Mouse (Mus musculus) kidney, postnatal 10 days (tissue): ENCODE measurements around the gene 9530068E07Rik.
"Not testable (repeated sequence)": the region's sequence is repeated elsewhere in the genome, so short reads cannot be mapped to it uniquely, and the experiment has no call there.

Source experiments
- DNase-seq: peaks from one replicate; pipeline ENCODE4 v3.0.0; 2021; ENCODE audit warnings: mixed read lengths

9530068E07Rik gene

DNA sequence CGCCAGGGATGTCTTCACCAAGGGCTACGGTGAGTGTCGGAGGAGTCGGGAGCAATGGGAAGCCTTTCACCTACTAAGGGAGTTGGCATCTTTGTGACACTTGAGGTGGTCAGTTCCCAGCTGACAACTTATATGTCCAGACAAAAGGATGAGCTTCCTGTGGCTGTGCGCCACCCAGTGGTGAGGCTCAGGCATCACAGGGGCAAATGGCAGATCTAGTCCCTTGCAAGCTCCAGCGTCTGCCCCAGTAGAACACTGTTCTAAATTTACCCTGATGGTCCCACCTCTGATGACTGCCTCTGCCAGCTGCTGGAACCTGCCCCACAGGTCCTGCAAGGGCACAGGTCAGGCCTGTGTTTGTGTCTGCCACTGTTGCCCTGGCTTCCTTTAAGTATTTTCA lies 21.9 kb upstream of the 9530068E07Rik start:
- DNase-seq = peak; percentile 78

DNA sequence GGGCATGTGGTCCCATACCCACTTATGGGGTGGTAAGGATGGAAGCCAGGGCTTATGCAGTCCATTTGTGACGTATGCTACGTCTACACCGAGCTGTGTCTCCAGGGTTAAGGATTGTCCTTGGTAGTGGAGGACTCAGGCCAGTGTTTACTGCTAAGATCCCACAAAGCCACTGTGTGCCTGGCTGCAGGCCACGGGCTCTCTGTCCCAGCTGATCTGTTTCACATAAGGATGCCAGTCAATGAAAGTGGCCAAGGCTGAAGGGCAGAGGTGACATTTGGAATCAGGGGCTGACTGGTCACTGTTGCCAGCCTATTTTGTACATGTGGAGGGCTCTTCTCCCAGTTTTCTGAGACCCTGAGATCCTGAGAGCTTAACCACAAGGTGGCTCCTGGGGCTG lies 18.6 kb upstream of the 9530068E07Rik start:
- DNase-seq = no peak

DNA sequence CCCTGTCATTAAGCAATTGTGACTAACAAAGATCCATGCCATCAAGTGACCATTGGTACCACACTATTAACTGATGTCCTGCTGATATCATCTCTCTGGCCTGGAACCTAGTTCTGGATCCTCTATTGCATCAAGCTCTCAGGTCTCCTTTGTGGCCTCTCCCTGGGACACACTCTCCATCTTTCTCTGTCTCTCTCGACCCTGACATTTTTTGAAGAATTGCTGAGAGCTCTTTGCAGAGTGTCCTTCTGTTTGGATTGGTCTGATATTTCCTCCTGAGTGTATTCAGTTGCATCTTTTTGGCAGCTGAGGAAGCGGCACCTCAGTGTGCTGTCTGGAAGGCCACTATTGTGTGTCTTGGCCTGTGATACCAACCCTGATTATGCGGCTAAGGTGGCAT lies 17.0 kb upstream of the 9530068E07Rik start:
- DNase-seq = no peak

DNA sequence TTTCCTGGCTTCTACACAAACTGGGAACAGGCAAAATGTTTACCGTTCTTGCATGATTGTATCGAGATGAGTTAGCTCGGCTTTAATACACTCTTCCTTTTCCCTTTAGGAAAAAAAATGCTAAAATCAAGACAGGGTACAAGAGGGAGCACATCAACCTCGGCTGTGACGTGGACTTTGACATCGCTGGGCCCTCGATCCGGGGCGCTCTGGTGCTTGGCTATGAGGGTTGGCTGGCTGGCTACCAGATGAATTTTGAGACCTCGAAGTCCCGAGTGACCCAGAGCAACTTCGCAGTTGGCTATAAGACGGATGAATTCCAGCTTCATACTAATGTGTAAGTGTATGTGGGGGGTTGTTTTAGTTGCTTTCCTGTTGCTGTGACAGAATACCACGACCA lies 12.5 kb upstream of the 9530068E07Rik start:
- DNase-seq = no peak

DNA sequence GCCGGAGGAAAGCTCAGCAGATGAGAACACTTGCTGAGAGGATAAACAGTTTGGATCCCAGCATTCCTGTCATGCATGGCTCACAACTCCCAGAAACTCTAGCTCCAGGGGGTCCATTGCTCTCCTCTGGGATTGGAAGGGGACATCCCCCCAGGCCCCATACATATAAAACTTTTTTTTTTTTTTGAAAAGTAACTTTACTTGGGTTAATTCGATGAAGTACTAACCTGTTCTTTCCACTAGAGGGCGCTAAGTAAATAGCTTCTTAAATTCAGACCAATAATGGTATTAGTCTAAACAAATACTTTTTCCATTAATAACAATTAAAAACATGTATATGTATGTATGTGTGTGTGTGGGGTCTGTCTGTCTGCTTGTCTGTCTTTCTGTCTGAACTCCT lies 11.6 kb upstream of the 9530068E07Rik start:
- DNase-seq = no peak

DNA sequence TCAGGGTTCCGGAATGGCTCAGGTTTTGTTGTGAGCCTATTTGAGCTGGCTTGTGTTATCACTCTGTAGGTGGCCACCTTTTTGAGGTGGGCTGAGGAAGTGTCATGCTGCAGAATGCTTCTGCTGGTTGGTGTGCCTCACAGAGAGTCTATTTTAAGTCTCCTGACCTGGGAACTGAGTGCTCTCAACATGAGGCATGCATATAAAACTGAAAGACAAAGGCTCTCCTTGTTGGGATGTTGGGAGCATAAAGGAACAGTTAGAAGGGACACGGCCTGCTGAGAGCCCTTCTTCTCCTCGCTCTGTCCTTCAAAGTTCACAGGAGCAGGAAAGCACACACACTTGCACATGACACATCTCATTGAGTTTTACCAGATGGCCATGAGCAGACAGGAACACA lies 9.3 kb upstream of the 9530068E07Rik start:
- no peak for DNase-seq

DNA sequence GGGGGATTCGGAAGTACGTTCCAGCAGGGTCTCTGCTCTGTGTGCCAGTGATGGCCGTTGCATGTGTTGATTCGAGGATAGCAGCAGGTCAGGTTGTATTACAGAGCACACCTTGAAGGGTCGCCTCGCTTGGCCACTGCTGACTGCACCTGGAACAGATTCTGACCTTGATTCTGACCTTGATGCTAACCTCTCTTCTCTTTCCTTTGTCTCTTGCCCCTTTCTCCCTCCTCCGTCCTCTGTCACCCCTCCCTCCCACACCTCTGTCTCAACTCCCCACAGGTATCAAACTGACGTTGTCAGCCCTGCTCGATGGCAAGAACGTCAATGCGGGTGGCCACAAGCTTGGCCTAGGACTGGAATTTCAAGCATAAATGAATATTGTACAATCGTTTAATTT lies 8.1 kb upstream of the 9530068E07Rik start:
- no peak for DNase-seq

DNA sequence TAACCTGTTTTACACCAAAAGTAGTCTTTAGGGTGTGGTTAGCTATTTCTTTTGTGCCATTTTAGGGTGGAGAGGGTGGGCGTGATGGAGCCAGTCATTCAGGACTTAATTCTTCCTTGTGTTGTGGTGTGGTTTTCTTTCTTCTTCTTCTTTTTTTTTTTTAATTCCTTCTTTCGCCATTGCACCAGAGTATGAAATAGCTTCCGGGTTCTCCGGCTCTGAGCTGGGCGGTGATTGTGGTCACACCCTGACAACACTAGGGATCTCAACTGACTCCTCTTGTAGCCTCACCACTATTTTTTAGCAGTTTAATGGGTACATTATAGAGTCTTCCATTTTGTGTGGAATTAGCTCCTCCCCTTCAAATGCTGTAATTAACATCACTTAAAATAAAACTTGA lies 7.2 kb upstream of the 9530068E07Rik start:
- DNase-seq = not testable (repeated sequence)

DNA sequence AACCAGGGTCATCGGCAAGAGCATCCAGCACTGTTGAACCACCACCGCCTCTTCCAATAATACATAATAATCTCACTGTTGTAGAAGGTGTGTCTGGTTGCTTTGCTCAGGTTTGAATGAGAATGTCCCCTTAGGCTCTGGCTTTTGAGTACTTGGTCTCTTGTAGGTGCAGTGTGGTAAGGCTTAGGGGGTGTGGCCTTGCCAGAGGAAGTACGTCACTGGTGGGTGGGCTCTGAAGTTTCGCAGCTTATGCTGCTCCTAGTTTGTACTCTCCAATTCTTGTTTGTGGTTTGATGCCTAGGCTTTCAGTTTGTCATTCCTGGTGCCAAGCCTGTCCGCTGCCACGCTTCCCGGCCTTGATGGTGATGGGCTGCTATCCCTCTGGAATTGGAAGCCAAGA lies 6.3 kb upstream of the 9530068E07Rik start:
- no peak for DNase-seq

DNA sequence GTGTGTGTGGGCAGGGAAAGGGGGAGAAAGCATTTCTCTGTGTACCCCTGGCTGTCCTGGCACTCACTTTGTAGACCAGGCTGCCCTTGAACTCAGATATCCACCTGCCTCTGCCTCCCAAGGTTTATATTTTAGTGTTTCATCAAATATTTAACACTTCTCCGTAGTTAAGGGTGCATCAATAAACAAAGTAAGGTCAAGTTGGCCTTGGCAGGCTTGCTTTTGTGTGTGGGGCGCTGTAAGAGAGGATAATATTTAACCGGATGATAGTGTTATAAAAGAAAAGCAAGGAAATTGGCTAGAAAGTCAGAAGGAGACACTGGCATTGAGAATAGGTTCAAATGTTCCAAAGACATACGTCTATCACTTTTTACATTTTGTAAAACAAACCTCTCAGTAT lies 1.7 kb upstream of the 9530068E07Rik start:
- no peak for DNase-seq

DNA sequence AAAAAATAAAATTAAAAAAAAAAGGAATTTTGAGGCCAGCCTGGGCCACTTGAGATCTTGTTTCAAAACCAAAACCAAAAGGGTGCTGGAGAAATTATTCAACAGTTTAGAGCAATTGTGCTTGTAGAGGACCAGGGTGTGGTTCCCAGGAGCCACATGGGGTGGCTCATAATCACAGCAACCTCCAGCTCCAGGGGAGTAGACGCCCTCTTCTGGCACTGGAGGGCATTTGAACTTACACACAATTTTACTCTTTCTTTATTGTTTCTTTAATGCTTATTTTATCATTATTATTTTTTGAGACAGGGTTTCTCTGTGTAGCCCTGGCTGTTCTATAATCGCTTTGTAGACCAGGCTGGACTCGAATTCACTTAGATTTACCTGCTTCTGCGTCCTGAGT lies 885 bp upstream of the 9530068E07Rik start:
- DNase-seq = no peak

DNA sequence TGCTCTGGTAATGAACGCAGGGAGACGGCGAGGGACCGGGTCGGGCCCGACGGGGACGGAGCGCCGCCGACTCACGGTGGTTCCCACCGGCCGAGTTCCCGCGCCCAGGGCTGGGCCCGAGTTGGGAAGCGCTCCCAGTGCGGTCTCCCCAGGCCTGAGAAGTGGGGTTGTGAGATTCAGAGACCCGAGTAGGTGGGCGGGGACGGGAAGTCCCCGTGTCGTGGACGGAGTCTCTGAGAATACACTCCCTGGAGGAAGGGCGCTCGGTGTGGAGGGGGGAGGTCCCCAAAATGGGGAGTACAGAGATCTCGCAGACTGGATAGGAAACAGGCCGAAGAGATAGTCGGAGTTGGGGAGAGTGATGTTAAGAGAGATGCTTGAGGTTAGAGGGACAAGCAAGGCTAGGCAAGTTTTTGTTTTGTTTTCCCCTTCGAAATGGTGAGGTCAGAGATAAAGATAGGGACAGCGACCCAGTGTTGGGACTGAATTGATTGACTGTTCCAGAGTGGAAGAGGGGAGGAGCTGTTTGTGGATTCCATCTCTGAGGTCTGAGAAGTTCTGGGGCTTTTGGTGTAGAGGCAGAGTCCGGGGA lies 465 bp downstream of the 9530068E07Rik start:
- no peak for DNase-seq

DNA sequence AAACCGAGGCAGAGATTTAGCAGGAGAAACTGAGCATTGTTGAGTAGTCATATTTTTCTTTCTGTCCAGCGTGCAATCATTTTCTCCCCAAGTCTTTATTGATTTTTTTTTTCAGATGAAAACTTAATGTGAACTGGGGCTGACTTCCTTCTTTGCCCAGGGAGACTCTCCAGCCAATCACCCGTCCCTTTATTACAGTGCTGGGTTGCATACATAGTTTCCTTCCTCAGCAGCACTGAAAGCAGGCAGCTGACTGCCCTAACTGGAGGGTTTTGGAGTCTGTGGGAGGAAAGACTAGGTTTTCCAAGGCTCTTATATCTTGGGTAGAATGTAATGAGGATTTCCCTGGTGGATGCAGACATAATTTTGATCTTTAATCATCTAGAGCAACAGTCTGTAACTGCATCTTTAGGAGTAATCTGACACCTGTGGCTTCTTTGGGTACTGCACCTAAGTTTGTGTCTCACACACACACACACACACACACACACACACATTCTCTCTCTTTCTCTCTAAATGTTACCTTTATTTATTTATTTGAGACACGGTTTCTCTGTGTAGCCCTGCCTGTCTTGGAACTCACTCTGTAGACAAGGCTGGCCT lies 1.3 kb downstream of the 9530068E07Rik start:
- DNase-seq = no peak

DNA sequence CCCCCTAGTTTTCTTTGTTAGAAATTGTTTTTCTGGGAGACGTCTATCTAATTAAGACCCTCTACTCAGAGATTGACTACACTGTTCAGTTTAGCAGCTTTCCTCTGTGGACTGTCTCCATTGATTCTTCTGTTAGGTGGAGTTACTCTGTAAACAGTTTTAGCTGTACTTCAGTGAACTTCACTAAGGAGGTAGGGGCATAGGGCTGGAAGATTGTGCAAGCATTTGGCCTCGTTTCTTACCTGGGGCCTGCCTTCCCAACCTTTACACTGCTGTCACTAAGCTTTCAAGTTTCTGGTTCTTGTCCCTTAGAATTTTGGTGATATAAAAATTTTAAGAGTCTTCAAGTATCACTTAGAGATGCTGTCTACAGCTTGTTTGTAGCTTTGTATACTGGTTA lies 5.2 kb downstream of the 9530068E07Rik start:
- DNase-seq = no peak

DNA sequence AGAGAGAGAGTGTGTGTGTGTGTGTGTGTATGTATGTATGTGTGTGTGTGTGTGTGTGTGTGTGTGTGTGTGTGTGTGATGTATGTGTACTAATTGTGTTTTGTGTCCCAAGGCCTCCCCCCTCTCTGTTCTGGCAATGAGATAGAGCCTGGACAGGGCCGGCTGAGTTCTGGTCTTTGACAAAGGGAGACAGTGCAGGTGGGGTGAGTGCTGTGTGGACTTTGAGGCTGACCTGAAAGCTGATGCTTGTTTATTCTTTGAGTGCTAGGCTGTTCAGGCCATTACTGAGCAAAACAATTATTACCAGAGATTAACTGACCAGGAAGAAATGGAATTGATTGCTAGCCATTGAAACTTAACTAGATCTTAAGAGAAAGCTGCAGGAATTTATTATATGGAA lies 6.3 kb downstream of the 9530068E07Rik start:
- peak; percentile 52 for DNase-seq

DNA sequence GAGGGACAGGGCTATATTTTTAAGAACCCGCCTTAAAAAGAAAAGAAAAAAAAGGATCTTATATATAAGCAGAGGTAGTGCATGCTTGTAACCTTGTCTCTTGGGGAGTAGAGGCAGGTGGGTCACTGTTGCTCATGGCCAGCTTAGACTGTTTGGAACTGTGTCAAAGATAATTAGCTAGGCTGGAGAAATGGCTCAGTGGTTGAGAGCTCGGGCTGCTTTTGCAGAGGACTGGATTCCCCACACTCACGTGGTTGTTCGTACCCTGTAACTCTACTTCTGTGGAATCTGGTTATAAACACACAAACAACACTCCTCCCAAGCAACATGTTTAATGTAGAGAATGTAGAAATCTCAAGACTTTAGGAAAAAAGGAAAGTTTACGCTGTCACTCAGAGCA lies 8.0 kb downstream of the 9530068E07Rik start:
- no peak for DNase-seq

DNA sequence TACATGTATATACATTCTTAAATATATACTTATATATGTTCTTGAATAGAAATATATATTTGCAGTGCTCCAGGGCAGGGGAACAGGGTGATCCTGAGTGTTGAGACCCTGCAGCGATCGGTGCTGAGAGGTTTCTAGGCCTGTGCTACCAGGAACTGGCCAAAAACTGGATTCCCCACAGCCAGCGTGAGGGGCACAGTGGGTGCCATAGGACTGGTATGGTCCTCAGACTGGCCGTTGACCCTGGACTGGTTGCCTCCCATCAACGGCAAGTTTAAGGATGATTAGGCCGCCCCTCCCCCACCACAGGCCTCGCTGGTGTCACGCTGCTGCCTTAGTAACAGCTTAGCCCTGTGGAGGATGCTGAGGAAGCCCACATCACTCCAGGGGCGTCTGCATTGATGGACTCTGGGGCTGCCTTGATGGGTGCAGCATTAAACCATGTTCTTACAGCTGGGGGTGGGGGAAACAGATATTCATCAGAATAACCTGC lies 9.0 kb downstream of the 9530068E07Rik start:
- peak; percentile 34 for DNase-seq

DNA sequence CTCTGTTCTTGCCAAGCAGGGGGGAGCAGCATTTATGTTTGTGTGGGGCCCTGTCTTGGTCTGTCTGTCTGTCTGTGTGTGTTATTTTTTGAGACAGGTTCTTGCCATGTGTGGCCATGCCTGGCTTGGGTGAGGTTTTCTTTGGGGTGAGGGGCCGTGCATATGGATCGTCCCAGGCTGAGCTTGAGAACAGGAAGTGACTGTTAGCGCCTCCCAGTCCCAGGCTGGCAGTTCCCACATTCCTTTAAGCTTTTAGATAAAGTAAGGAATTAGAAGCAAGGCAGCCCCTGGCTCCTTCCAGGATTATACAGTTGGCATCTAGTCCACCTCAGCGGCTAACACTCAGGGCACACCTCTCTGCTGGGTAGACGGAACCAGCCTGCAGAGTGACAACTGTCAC lies 13.1 kb downstream of the 9530068E07Rik start:
- no peak for DNase-seq

DNA sequence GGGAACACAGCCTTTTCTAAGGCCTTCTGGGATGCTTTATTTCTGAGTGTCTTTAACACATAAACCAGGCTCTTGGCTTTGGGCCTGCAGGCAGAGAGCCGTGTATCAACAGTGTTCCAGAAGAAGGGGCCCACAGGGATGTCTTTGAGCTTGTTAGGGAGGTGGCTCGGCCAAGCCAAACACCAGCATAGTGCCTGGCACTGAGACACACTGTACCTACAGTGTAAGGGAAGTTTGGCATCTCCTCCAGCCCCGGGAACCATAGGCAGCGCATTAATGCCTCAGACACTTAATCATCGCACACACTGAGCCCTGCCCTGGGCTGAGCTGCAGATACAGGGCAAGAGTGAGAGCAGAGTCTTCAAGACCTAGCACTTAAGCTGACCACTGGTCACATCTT lies 22.1 kb downstream of the 9530068E07Rik start:
- no peak for DNase-seq

DNA sequence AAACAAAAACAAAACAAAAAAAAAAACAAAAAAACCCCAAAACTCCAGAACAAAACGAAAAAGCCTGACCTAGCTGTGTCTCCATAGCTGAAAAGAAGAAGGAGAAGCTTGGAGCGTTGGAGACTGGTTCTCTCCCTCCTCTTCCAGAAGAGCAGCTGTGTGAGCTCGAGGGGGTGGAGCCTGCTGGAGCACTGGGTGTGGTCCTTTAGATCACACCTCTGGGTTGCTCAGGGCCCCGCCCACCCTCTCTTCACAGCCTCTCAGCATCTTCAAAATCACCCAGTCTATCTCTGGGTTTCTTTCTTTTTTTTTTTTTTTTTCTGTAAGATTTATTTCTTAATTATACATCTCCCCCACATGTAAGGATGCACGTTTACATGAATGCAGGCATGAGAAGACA lies 23.0 kb downstream of the 9530068E07Rik start:
- peak; percentile 40 for DNase-seq

DNA sequence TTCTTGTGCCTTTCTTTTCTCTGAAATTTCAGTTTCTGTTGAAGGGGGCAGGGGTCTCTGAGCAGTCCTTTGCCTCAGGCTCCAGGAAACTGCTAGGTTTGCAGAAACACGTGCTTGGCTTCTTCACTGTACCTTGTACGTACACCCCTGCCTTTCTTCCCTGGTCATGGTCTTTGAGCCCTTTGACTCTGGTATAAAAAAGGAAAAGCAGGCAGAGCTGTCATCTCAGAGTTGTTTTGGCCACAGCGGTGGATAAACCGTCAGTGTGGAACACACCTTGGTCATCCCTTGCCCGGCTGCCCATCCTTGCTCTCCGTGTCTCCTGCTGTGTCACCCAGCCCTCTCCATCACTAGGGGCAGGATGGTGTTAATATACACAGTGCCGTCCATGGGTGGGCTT lies 23.6 kb downstream of the 9530068E07Rik start:
- no peak for DNase-seq

DNA sequence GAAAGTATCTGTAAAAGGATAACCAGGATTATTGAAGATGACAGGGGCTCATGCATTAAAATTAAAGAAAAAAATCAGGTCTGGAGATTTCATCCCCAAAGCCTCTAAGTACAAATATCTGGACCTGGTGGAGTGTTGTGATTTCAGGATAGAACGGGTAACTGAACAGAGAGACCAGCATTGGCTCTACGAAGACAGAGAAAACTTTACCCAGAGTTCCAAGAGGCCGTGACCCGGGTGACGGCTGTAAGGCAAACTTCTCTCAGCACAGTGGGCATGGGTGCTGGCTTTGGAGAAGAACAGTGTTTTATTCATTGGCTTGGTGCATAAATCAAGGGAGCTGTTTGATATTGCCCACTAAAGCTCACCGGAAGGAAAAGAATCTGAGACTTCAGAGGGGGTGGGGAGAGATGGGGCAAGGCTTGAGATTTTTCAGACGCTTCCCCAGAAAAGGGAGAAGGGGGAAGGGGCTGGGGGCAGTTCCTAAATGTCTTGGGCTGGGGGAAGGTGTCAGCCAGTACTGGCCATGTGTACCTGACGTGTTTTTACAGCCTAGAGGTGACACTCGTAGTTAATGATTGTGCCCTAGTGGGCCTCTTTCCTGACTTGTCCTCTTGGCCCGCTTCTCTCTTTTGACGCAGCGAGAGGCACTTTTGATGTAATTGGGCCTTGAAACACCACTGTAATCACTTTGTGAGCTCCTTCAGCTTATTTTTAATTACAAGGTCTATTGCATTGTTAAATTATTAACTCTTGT lies 24.2 kb downstream of the 9530068E07Rik start:
- peak; percentile 25 for DNase-seq

DNA sequence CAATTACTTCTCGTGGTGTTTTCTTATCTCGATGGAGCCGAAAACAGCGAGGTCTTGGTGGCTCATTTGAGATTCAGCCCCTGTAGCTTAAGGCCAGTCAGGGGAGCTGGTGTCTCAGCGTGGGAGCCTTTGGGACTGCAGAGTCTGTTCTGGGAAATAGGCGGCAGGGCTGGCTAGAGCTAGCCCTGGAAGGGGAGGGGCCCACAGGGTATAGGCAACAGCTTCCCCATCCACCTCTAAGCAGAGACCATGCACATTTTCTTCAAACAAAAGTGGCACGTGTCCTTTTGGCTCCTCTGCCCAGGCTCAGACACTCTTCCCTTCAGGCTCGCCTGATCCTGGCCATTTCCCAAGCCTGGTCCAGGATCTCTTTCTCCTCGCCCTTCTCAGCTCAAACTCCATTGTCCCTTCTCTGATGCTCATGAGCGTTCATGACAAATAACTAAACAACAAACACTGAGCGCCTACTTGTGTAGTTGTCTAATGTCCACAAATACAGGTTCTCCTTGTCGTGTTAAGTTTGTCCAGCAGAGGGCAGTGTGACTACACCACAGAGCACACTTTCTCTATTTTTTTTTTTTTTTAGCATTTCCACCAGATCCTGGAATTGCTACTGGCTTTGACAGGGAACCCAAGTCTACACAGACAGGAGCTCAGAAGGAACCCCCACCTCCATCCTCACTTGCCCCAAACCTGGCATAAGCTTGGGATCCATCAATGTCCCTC lies 25.0 kb downstream of the 9530068E07Rik start:
- peak; percentile 84 for DNase-seq

DNA sequence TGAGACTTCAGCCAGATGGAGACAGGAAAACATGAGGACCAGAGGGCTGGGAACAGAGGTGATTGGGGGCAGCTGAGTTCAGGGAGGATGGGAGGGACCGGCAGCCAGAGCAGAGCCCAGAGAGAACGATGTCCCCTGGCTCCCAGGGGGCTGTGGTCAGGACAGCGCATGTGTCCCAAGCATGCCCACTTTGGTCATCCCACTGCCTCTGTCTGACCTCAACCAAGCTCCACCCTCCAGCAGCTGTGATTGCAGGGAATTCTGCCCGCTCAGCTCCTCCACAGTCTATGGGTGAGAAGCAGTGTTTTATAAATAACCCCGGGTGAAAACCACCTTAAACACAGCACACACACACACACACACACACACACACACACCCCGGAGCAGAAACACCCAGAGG lies 33.2 kb downstream of the 9530068E07Rik start:
- DNase-seq = no peak
